Mouse (Mus musculus) lung, adult 2 months (tissue): ENCODE data around the gene Fam207a. TPM values are rescaled to one million over a fixed set of nuclear protein-coding genes. Genes with fewer than 3 reads are reported as not detected.
A peak's percentile ranks its signal among the peaks of the same experiment; 100 is the strongest.

Source experiments
- DNase-seq: peaks from one replicate; pipeline ENCODE4 v3.0.0; 2022
- H3K4me1 ChIP-seq: fragments of 200-500 bp; 2 replicates; pipeline ENCODE4 v1.6.1; 2011; ENCODE audit warnings: low read length; ENCODE audit not compliant: control insufficient read depth, insufficient read depth
- H3K4me3 ChIP-seq: fragments of 200-500 bp; replicated peaks from 2 replicates; pipeline ENCODE3; 2011; ENCODE audit warnings: low read depth, mild to moderate bottlenecking, control low read depth, low read length; ENCODE audit errors: extremely low read depth
- CTCF ChIP-seq: fragments of 200-500 bp; IDR thresholded peaks from 2 replicates; pipeline ENCODE4 v1.5.1; 2011; ENCODE audit warnings: mild to moderate bottlenecking, low read length, control low read depth; ENCODE audit not compliant: insufficient read depth
- POLR2A ChIP-seq: fragments of 200-500 bp; IDR thresholded peaks from 2 replicates; pipeline ENCODE4 v1.6.1; 2011; ENCODE audit warnings: low read depth, mild to moderate bottlenecking, control low read depth, low read length, borderline replicate concordance; ENCODE audit errors: extremely low read depth
- WGBS: fragments of 180-500 bp; shearing (Covaris S2); methylation state at CpG from one replicate; pipeline ENCODE4 v1.1.7; 2018; 5-methylcytosine and 5-hydroxymethylcytosine counted together
- polyA plus RNA-seq: library from polyadenylated mRNA; depleted of rRNA; stranded (reverse); fragments of >200 nt; gene quantifications from 2 replicates; pipeline ENCODE4 v1.2.3, GENCODE M21; 2012

Fam207a gene
- polyA plus RNA-seq, 1 experiment, result 24.7 TPM

DNA sequence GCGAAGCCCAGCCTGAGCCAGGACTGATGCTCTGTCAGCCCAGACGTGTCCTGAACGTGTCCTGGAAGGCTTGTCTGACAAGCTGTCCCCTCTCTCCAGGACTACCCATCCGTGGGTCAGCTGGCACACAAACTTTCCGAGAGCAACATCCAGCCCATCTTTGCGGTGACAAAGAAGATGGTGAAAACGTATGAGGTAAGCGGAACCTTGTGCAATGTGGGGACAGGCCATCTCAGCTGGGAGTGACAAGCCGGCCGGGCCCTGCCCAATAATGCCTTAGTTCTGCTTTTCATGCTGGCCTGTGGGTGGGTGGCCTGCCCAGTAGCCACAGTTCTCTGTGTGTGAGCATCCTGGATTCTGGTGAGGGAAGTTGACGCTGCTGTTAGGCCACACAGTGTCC, 35.3 kb upstream of the Fam207a start:
- 70% methylated on average over 11 of the region's 11 CpGs for WGBS
- no peak for DNase-seq
- H3K4me3 ChIP-seq, result no peak overlapping the region
- TF ChIP-seq POLR2A (no peak), CTCF (no peak)
- H3K4me1 ChIP-seq, result no peaks in the 10 kb centered on the region

GRCm38 (mm10) chr10:77548576-77548975, 33.0 kb upstream of the Fam207a start:
- DNase-seq, result no peak
- TF ChIP-seq CTCF (no peak), POLR2A (no peak)
- WGBS, result 70% methylated on average over 10 of the region's 10 CpGs
- H3K4me3 ChIP-seq, result no peak overlapping the region
- H3K4me1 ChIP-seq, result no peaks in the 10 kb centered on the region

- DNase-seq, result peak; percentile 44
- 56% methylated on average over 5 of the region's 5 CpGs for WGBS
- Histone ChIP-seq H3K4me3 (no peak overlapping the region), H3K4me1 (no peaks in the 10 kb centered on the region)
- TF ChIP-seq CTCF (no peak), POLR2A (no peak)
These were observed 29.3 kb upstream of the Fam207a start for GRCm38 (mm10) chr10:77544916-77545315.

DNA sequence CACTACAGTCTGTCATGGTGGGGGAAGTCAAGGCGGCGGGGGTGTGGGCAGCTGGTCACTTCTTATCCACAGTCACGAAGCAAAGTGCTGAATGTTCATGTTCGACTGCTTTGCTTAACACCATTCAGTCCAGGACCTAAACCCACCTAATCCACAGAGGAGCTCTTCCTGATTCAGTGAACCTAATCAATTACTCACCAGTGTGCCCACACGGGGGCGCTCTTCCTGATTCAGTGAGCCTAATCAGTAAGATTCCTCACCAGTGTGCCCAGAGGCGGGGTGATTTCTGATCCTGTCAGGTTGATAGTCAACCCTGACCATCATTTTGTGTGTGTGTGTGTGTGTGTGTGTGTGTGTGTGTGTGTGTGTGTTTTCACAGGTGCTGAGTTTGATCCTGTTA, 27.6 kb upstream of the Fam207a start:
- Histone ChIP-seq H3K4me1 (no peaks in the 10 kb centered on the region), H3K4me3 (no peak overlapping the region)
- no peak for TF ChIP-seq POLR2A
- peak; percentile 47 for TF ChIP-seq CTCF
- WGBS, result 50% methylated on average over 7 of the region's 7 CpGs
- no peak for DNase-seq

- TF ChIP-seq CTCF, result no peak
- H3K4me1 ChIP-seq, result no peaks in the 10 kb centered on the region
- no peak overlapping the region for H3K4me3 ChIP-seq
- WGBS, result 79% methylated on average over 10 of the region's 10 CpGs
- DNase-seq, result no peak
These were observed 26.5 kb upstream of the Fam207a start for GRCm38 (mm10) chr10:77541864-77542666.

- WGBS, result 78% methylated on average over 4 of the region's 4 CpGs
- Histone ChIP-seq H3K4me1 (no peaks in the 10 kb centered on the region), H3K4me3 (no peak overlapping the region)
- TF ChIP-seq CTCF, result no peak
- no peak for TF ChIP-seq POLR2A
- DNase-seq, result no peak
These were observed 25.1 kb upstream of the Fam207a start for GRCm38 (mm10) chr10:77540576-77541102.

GRCm38 (mm10) chr10:77539320-77539945, 23.8 kb upstream of the Fam207a start:
- no peak for DNase-seq
- H3K4me3 ChIP-seq, result no peak overlapping the region
- WGBS, result 79% methylated on average over 7 of the region's 7 CpGs
- TF ChIP-seq POLR2A (no peak), CTCF (no peak)
- H3K4me1 ChIP-seq, result no peaks in the 10 kb centered on the region

- Histone ChIP-seq H3K4me1 (no peaks in the 10 kb centered on the region), H3K4me3 (no peak overlapping the region)
- TF ChIP-seq CTCF (no peak), POLR2A (no peak)
- no peak for DNase-seq
- WGBS, result 65% methylated on average over 11 of the region's 11 CpGs
These were observed 21.9 kb upstream of the Fam207a start for GRCm38 (mm10) chr10:77537215-77538209.

GRCm38 (mm10) chr10:77536727-77537126, 21.1 kb upstream of the Fam207a start:
- no peak for DNase-seq
- TF ChIP-seq POLR2A, result no peak
- no peak for TF ChIP-seq CTCF
- Histone ChIP-seq H3K4me3 (no peak overlapping the region), H3K4me1 (no peaks in the 10 kb centered on the region)
- WGBS, result 64% methylated on average over 8 of the region's 8 CpGs
